Mouse (Mus musculus) left cerebral cortex, postnatal 36 days (tissue): Measurements from ENCODE around the gene Samd8. TPM values are rescaled to one million over a fixed set of nuclear protein-coding genes. Genes with fewer than 3 reads are reported as not detected.

Source experiments
- DNase-seq, 2 experiments: peaks; one replicate each; pipeline ENCODE4 v3.0.0; 2021 to 2022; ENCODE audit warnings: low spot score in 2 of 2, mixed read lengths in 1 of 2
- intact Hi-C: fragments of 180-260 bp; cut with DNase I; formaldehyde crosslinking; loops from one replicate; pipeline ENCODE4 v1.15.1; 2025
- total RNA-seq, 2 experiments: library from RNA; stranded (reverse); gene quantifications; 2 replicates each; pipeline ENCODE4 v1.2.3; 2021

Gene Samd8
- total RNA-seq, 2 experiments from 2014 or later: 80.4 TPM

GRCm38 (mm10) chr14:21817453-21817852, 67.1 kb downstream of the Samd8 start:
- intact Hi-C loops: loop anchor here (1.0 kb wide), 1 partner anchor 36 kb away; no protein-coding TSS in a partner anchor
- DNase-seq: no peak

- intact Hi-C loops: no loop called here
- DNase-seq: no peak
Observed at GRCm38 (mm10) chr14:21820880-21821505, 70.7 kb downstream of the Samd8 start.

GRCm38 (mm10) chr14:21822307-21822706, 72.0 kb downstream of the Samd8 start:
- DNase-seq: no peak
- intact Hi-C loops: no loop called here

- intact Hi-C loops: no loop called here
- peak; percentile 57 to 64 for DNase-seq
Observed at GRCm38 (mm10) chr14:21822795-21823374, 72.6 kb downstream of the Samd8 start.

GRCm38 (mm10) chr14:21823897-21824296, 73.6 kb downstream of the Samd8 start:
- no peak for DNase-seq
- intact Hi-C loops: no loop called here

GRCm38 (mm10) chr14:21824938-21825337, 74.6 kb downstream of the Samd8 start, which contains the start of gene Vdac2:
Gene Vdac2, plus strand, starts transcription at chr14:21825238.
- intact Hi-C loops: no loop called here
- no peak for DNase-seq

- intact Hi-C loops: no loop called here
- DNase-seq: no peak
Observed at GRCm38 (mm10) chr14:21825786-21826491, 75.6 kb downstream of the Samd8 start.

GRCm38 (mm10) chr14:21830876-21831767, 80.8 kb downstream of the Samd8 start:
- intact Hi-C loops: loop anchor here (5.0 kb wide), 1 partner anchor 79 kb away; the partner anchor contains the start of genes Dusp13 and Samd8
- peak; percentile 97 to 99 for DNase-seq

- DNase-seq: no peak
Observed at GRCm38 (mm10) chr14:21831830-21832403, 81.6 kb downstream of the Samd8 start.

GRCm38 (mm10) chr14:21838336-21839017, 88.1 kb downstream of the Samd8 start:
- intact Hi-C loops: no loop called here
- DNase-seq: no peak

More at GRCm38 (mm10) chr14:21831830-21832403, 81.6 kb downstream of the Samd8 start:
- intact Hi-C loops: loop anchor here (5.0 kb wide), 1 partner anchor 80 kb away; the partner anchor contains the start of genes Dusp13 and Samd8

- intact Hi-C loops: loop anchor here (10.0 kb wide), 1 partner anchor 167 kb away; no protein-coding TSS in a partner anchor
- DNase-seq: no peak
Observed at GRCm38 (mm10) chr14:21841819-21842592, 91.7 kb downstream of the Samd8 start.

- intact Hi-C loops: loop anchor here (10.0 kb wide), 1 partner anchor 168 kb away; no protein-coding TSS in a partner anchor
- no peak for DNase-seq
Observed at GRCm38 (mm10) chr14:21843263-21843662, 92.9 kb downstream of the Samd8 start.

GRCm38 (mm10) chr14:21846827-21847380, 96.6 kb downstream of the Samd8 start:
- no peak for DNase-seq
- intact Hi-C loops: loop anchor here (5.0 to 10.0 kb wide), 2 partner anchors 172 to 725 kb away; no protein-coding TSS in a partner anchor

GRCm38 (mm10) chr14:21847381-21848165, 97.2 kb downstream of the Samd8 start:
- peak in 1 of 2 experiments; percentile 56 for DNase-seq
- intact Hi-C loops: loop anchor here (2.0 to 10.0 kb wide), 5 partner anchors 13 to 725 kb away; partner anchors contain the start of genes Dusp13 and Samd8
